Comparison of ENCODE assay signal across 26 mouse cellular contexts in the genomic region with DNA sequence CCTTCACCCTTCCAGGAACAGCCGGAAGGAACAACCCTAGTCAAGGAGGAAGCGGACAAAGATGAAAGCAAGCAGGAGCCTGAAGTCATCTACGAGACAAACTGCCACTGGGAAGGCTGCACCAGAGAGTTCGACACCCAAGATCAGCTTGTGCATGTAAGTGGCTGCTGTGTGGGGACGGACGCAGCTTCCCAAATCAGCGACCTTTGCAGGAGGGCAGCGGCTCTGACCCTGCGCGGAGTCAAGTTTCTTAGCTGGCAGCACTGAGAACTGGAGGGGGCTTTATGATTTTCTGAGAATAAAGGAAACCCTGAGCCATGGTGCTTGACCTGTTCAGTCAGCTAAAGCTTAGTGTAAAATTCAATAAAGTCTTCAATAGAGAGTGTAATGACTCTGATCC.
A peak's percentile ranks its signal among the peaks of the same experiment; 100 is the strongest.
DNase-seq lines count a peak whose midpoint lies in the region; ATAC-seq lines count a peak whose summit lies in the region.
"Had no signal": no experiment of that assay in that cellular context is flagged by ENCODE, and none has a peak within 500 bp of the region (broad histone marks: within the 10 kb centered on the region; RNA-seq: fewer than 3 reads in every experiment).

No protein-coding gene starts in this region.

- no peak overlapping the region for H3K27ac ChIP-seq in hindbrain, embryonic 10.5 days
- no peak overlapping the region for H3K27ac ChIP-seq in hindbrain, embryonic 16.5 days (ENCODE audit: low read depth, low read length)
- no peak overlapping the region for H3K27ac ChIP-seq in embryonic facial prominence, embryonic 10.5 days (replicated peaks)
- H3K27ac ChIP-seq in limb, embryonic 13.5 days, result peak overlapping the region; percentile 61; the same call in 1 of the 2 replicates
- H3K27ac ChIP-seq in forebrain, embryonic 15.5 days (replicated peaks), result no peak overlapping the region
- no peak overlapping the region for H3K27ac ChIP-seq in midbrain, embryonic 10.5 days (replicated peaks)
- H3K27ac ChIP-seq: hindbrain, postnatal 0 days; layer of hippocampus, adult 2 months; liver, embryonic 15.5 days; lung, embryonic 15.5 days; midbrain, embryonic 15.5 days; stomach, embryonic 15.5 days had no signal

- no peaks in the 10 kb centered on the region for H3K9me3 ChIP-seq in hindbrain, embryonic 10.5 days
- H3K9me3 ChIP-seq in hindbrain, embryonic 16.5 days (ENCODE audit: control insufficient read depth, low read length), result no peaks in the 10 kb centered on the region
- H3K9me3 ChIP-seq in embryonic facial prominence, embryonic 10.5 days, result no peaks in the 10 kb centered on the region
- no peaks in the 10 kb centered on the region for H3K9me3 ChIP-seq in limb, embryonic 13.5 days
- H3K9me3 ChIP-seq in forebrain, embryonic 15.5 days, result no peaks in the 10 kb centered on the region
- no peaks in the 10 kb centered on the region for H3K9me3 ChIP-seq in midbrain, embryonic 10.5 days (replicated peaks)
- H3K9me3 ChIP-seq: liver, embryonic 15.5 days; lung, embryonic 15.5 days; midbrain, embryonic 15.5 days; stomach, embryonic 15.5 days had no signal

- H3K36me3 ChIP-seq in hindbrain, embryonic 10.5 days, result peaks cover 72% of the 10 kb centered on the region
- no peaks in the 10 kb centered on the region for H3K36me3 ChIP-seq in hindbrain, embryonic 16.5 days (ENCODE audit: control insufficient read depth, insufficient read depth, low read length)
- H3K36me3 ChIP-seq in embryonic facial prominence, embryonic 10.5 days (replicated peaks), result peaks cover 55% of the 10 kb centered on the region
- H3K36me3 ChIP-seq in limb, embryonic 13.5 days, result peaks cover 56% of the 10 kb centered on the region
- H3K36me3 ChIP-seq in forebrain, embryonic 15.5 days, result 0 out of 2 replicates have a peak, but pooled peaks cover 3% of the 10 kb centered on the region
- peaks cover 73% of the 10 kb centered on the region for H3K36me3 ChIP-seq in midbrain, embryonic 10.5 days
- H3K36me3 ChIP-seq: liver, embryonic 15.5 days; midbrain, embryonic 15.5 days had no signal

- H3K4me2 ChIP-seq in hindbrain, embryonic 16.5 days (ENCODE audit: low read length), result no peak overlapping the region
- H3K4me2 ChIP-seq in limb, embryonic 13.5 days (replicated peaks), result no peak overlapping the region
- no peak overlapping the region for H3K4me2 ChIP-seq in forebrain, embryonic 15.5 days (replicated peaks)
- H3K4me2 ChIP-seq: liver, embryonic 15.5 days; lung, embryonic 15.5 days; midbrain, embryonic 15.5 days; stomach, embryonic 15.5 days had no signal

- H3K4me1 ChIP-seq in hindbrain, embryonic 10.5 days (replicated peaks), result peaks cover 21% of the 10 kb centered on the region; the same call in 1 of the 2 replicates
- no peaks in the 10 kb centered on the region for H3K4me1 ChIP-seq in hindbrain, embryonic 16.5 days (ENCODE audit: control insufficient read depth, insufficient read depth, low read depth, low read length)
- H3K4me1 ChIP-seq in embryonic facial prominence, embryonic 10.5 days, result peaks cover 47% of the 10 kb centered on the region
- H3K4me1 ChIP-seq in limb, embryonic 13.5 days, result peaks cover 46% of the 10 kb centered on the region
- no peaks in the 10 kb centered on the region for H3K4me1 ChIP-seq in forebrain, embryonic 15.5 days
- peaks cover 9% of the 10 kb centered on the region for H3K4me1 ChIP-seq in midbrain, embryonic 10.5 days
- H3K4me1 ChIP-seq: liver, embryonic 15.5 days; lung, embryonic 15.5 days; megakaryocyte, embryonic 14.5 days; midbrain, embryonic 15.5 days; stomach, embryonic 15.5 days had no signal

- DNase-seq in hindbrain, embryonic 10.5 days (ENCODE audit: low spot score), result peak; percentile 55
- DNase-seq in ZHBTc4 (ENCODE audit: low read depth, low spot score), result peak; percentile 3
- DNase-seq in embryonic facial prominence, embryonic 10.5 days (ENCODE audit: low spot score), result peak; percentile 73
- DNase-seq in midbrain, embryonic 10.5 days (ENCODE audit: low spot score), result no peak
- DNase-seq: adrenal gland, postnatal 25 days; cerebellum, adult 9-10 months; forebrain, postnatal 0 days; gastrocnemius, postnatal 25 days; kidney, postnatal 14 days; liver; lung, postnatal 36 days; right cerebral cortex, adult 18-20 months; right cerebral cortex, postnatal 4 days; thymus, adult 18-20 months; thymus, postnatal 4 days had no signal

- 49% methylated on average over 10 of the region's 10 CpGs for WGBS in hindbrain, embryonic 10.5 days
- 67% methylated on average over 10 of the region's 10 CpGs for WGBS in hindbrain, embryonic 16.5 days
- WGBS in embryonic facial prominence, embryonic 10.5 days, result 26% methylated on average over 10 of the region's 10 CpGs
- WGBS in limb, embryonic 13.5 days, result 35% methylated on average over 10 of the region's 10 CpGs
- 71% methylated on average over 10 of the region's 10 CpGs for WGBS in forebrain, embryonic 15.5 days
- WGBS in midbrain, embryonic 10.5 days, result 69% methylated on average over 10 of the region's 10 CpGs

- no peaks in the 10 kb centered on the region for H3K27me3 ChIP-seq in hindbrain, embryonic 10.5 days (ENCODE audit: insufficient read depth, poor library complexity, severe bottlenecking)
- H3K27me3 ChIP-seq in hindbrain, embryonic 16.5 days (replicated peaks; ENCODE audit: control insufficient read depth, insufficient read depth, low read length), result no peaks in the 10 kb centered on the region
- H3K27me3 ChIP-seq in embryonic facial prominence, embryonic 10.5 days (replicated peaks; ENCODE audit: low read depth, poor library complexity, severe bottlenecking), result no peaks in the 10 kb centered on the region
- H3K27me3 ChIP-seq in limb, embryonic 13.5 days, result no peaks in the 10 kb centered on the region
- no peaks in the 10 kb centered on the region for H3K27me3 ChIP-seq in forebrain, embryonic 15.5 days
- no peaks in the 10 kb centered on the region for H3K27me3 ChIP-seq in midbrain, embryonic 10.5 days (ENCODE audit: low read depth, poor library complexity, severe bottlenecking)
- H3K27me3 ChIP-seq: liver, embryonic 15.5 days; lung, embryonic 15.5 days; megakaryocyte, embryonic 14.5 days; midbrain, embryonic 15.5 days; stomach, embryonic 15.5 days had no signal

- no peak for ATAC-seq in hindbrain, embryonic 16.5 days
- ATAC-seq in limb, embryonic 13.5 days (ENCODE audit: low FRiP score, low read depth), result no peak
- ATAC-seq in forebrain, embryonic 15.5 days (replicated peaks), result no peak
- ATAC-seq: forebrain, postnatal 0 days; hindbrain, postnatal 0 days; intestine, embryonic 16.5 days; midbrain, embryonic 15.5 days had no signal

- no peak overlapping the region for H3K9ac ChIP-seq in hindbrain, embryonic 16.5 days (ENCODE audit: low read depth, low read length)
- H3K9ac ChIP-seq in limb, embryonic 13.5 days, result no peak overlapping the region
- H3K9ac ChIP-seq in forebrain, embryonic 15.5 days (replicated peaks), result no peak overlapping the region
- H3K9ac ChIP-seq: forebrain, postnatal 0 days; liver, embryonic 15.5 days; lung, embryonic 15.5 days; midbrain, embryonic 15.5 days; stomach, embryonic 15.5 days had no signal

- H3K4me3 ChIP-seq in hindbrain, embryonic 10.5 days, result no peak overlapping the region
- no peak overlapping the region for H3K4me3 ChIP-seq in hindbrain, embryonic 16.5 days (ENCODE audit: low read length)
- H3K4me3 ChIP-seq in embryonic facial prominence, embryonic 10.5 days, result no peak overlapping the region
- H3K4me3 ChIP-seq in limb, embryonic 13.5 days, result no peak overlapping the region
- H3K4me3 ChIP-seq in forebrain, embryonic 15.5 days, result no peak overlapping the region
- H3K4me3 ChIP-seq in midbrain, embryonic 10.5 days, result no peak overlapping the region
- H3K4me3 ChIP-seq: layer of hippocampus, adult 2 months; liver, embryonic 15.5 days; lung, embryonic 15.5 days; megakaryocyte, embryonic 14.5 days; midbrain, embryonic 15.5 days; stomach, embryonic 15.5 days had no signal
